Mouse (Mus musculus) CD4-positive naive resting alpha-beta T cell, adult 76 days (primary cell): ENCODE data around the gene Aldh2. TPM values are rescaled to one million over a fixed set of nuclear protein-coding genes. Genes with fewer than 3 reads are reported as not detected.

Experiments used
- total RNA-seq: library from RNA; stranded (reverse); gene quantifications from one replicate; pipeline ENCODE4 v1.2.4, GENCODE M21; 2023

The Aldh2 gene
- total RNA-seq = 97.0 TPM

DNA sequence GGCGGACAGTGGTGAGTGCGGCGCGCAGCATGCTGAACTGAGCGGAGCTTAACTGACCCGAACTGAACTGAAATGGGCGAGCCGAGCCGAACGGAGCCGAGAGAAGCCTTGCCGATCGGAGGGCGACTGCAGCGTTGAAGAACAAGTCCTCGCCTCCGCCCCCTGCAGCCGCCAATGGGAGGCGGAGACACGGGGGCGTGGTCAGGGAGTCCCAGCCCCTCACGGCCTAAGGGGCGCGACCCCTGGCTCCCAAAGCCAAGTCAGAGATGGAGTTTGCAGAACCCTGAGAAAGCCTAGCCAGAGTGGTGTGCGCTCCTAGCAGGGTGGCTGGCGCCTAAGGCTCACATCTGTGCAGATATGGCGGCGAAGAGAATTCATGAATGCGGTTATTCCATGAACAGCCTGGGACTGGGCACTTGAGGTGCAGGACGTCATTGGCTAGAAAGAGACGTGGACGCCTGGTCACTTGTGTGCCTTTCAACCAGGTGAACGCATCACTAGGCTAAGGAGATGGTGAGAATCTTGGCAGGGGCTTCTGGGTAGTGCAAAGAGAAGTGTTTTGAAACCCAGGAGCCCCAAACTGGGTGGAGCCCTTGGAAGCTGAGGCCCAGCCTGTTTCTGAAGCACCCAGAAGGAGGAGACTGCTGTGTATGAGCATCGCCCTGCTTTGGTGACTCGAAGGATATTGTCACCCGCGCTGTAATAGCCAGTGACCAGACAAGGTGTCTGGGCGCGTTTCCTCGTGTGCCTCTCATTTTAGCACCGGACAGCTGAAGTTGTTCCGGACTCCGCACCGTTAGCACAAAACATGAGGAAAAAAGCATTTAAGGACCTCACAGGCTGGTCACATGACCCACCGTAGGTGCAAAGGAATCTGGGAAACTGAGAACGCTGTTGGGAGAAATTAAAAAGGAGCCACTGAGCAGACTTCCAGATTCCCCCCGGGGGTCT is at the start of gene Aldh2:
TSS of gene Aldh2 (minus strand) at position 374 of the 951 bp plus-strand sequence.

DNA sequence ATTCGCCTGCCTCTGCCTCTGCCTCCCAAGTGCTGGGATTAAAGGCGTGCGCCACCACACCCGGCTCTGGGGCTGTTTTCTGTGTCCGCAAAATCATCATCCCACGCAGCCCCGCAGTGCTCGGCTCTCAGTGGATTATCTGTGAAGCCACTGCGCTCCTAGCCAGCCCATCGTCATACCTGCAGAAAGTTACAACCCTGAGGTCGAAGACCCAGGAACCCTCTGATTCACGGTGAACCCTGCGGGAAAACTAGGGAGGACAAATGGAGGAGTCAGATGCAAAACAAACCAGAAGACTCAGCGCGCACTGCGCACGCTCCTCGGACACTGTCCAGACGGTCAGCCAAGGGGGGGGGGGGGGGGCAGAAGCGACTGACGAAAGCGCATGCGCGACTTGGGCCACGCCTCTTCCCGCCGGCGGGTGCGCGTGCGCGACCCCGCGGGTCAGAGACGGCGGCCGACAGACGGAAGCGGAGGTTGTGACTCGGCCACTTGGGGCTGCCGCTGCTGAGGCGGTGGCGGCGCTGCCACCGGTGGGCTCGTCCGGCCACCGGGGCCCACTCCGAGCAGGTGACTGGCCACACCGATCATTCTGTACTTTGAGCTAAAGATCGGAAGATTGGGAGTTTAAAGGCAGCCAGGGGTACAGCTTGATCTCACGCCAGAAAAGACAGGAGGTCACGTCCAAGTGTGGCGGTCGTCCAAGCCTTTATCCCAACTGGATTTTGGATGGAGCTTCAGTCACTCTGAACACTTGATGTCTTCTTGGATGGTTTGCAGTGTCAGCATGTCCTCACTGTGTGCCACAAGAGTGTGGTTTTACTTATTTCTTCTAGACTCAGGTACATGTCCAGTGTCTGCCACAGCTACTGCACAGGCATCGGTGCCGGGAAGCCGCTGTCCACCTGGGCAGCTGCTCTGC is 25.2 kb upstream of the Aldh2 start, which contains the start of gene Acad12:
TSS of gene Acad12 (minus strand) at position 347 of the 922 bp plus-strand sequence.

DNA sequence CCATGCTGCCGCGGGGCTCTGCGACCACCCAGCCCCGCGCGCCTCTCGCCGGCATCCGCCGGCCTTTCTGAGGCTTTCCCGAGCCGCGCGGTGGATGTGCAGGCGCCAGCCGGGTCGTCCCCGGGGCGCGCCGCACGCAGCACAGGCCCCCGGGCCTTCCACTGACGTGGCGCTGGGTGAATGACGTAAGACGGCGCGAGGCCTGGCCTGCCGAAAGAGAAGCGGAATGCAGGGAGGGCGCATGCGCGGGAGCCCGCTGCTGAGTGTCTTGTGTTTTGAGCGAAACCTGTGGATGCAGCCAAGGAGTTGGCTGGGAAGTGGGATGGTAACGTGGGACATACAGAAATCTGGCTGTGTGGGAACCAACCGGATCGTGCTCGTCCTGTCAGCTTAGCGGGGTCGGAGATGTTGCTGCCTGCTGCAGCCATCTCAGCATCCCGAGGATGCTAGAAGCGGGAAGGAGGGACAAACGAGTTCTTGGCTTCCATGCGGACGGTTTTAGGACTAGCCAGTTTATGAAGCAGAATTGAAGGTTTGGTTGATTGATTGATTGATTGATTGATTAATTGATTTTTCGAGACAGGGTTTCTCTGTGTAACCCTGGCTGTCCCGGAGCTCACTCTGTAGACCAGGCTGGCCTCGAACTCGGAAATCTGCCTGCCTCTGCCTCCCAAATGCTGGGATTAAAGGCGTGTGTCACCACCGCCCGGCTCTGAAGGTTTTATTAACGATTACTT is 47.7 kb downstream of the Aldh2 start, which contains the start of gene Mapkapk5:
TSS of gene Mapkapk5 (minus strand) at position 113 of the 737 bp plus-strand sequence.

DNA sequence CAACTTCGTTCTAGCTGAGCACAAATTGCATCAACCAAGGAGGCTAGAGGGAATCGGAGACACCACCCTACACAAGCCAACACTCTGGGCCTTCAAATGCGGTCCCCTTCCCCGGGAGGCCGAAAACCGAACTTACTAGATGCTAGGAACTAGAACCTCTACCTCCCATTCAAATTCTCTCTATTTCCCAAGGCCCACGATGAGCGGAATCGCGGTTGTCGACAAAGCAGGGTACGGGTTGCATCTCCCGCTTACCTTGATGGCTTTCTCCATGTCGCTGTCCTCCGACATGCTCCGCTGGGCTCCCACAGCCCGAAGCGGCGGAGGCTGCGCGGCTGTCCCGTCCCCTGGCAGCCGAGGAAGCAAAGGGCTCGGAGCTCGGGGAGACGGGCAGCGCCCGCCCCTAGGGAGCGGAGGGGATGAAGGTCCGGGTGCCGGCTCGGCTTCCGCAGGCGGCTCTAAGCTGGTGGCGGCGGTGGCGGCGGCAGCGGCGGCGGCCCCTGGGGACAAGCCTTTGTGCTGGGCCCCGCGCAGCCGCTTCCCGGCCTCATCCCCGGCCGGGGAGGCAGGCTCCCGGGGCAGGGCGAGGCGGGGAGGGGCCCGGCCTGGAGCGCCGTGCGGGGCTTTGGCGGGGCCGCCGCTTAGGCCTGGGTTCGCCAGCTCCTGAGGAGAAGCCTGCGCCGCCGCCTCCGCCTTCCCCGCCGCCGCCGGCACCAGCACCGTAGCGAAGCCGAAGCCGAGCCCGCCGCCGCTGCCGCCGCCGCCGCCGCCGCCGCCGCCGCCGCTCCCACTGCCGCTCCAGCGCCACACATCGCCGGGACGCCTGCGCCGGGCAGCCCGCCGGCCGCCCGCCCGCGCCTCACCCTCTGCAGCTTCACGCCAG is 48.5 kb downstream of the Aldh2 start, which contains the start of the genes Adam1a and Gm42878:
TSS of gene Adam1a (minus strand) at position 573 of the 883 bp plus-strand sequence.
TSS of gene Gm42878 (minus strand) at position 573 of the 883 bp plus-strand sequence.

Other genes with a start within 250 kb of the Aldh2 start
- gene Trafd1, start 208.2 kb downstream of the Aldh2 start, total RNA-seq = 53.2 TPM
- 32.2 TPM for gene Naa25, start 195.9 kb downstream of the Aldh2 start, total RNA-seq
- 0.76 TPM for gene Tmem116, start 141.9 kb downstream of the Aldh2 start, total RNA-seq
- 76.0 TPM for gene Erp29, start 141.3 kb downstream of the Aldh2 start, total RNA-seq
- gene Adam1b, start 90.4 kb downstream of the Aldh2 start, total RNA-seq = not detected
- gene Adam1a, start 48.3 kb downstream of the Aldh2 start, total RNA-seq = 7.4 TPM
- gene Gm42878, start 48.3 kb downstream of the Aldh2 start, total RNA-seq = 1.4 TPM
- gene Mapkapk5, start 47.9 kb downstream of the Aldh2 start, total RNA-seq = 97.8 TPM
- gene Acad12, start 25.1 kb upstream of the Aldh2 start, total RNA-seq = 5.2 TPM
- gene Acad10, start 66.7 kb upstream of the Aldh2 start, total RNA-seq = 10.1 TPM
- 127 TPM for gene Brap, start 66.7 kb upstream of the Aldh2 start, total RNA-seq
- gene Atxn2, start 117.5 kb upstream of the Aldh2 start, total RNA-seq = 79.9 TPM
- 38.3 TPM for gene Sh2b3, start 243.8 kb upstream of the Aldh2 start, total RNA-seq